Mouse (Mus musculus) olfactory bulb, adult 2 months (tissue): Measurements from ENCODE around the gene Enox1.

Experiments
- CTCF ChIP-seq: fragments of 200-500 bp; IDR thresholded peaks from 2 replicates; pipeline ENCODE4 v1.5.1; 2012; ENCODE audit warnings: low read depth, mild to moderate bottlenecking, low read length, moderate library complexity; ENCODE audit not compliant: insufficient read depth
- POLR2A ChIP-seq: fragments of 200-500 bp; IDR thresholded peaks from 2 replicates; pipeline ENCODE4 v1.6.1; 2012; ENCODE audit warnings: mild to moderate bottlenecking, low read depth, low read length, moderate library complexity; ENCODE audit not compliant: insufficient read depth

GRCm38 (mm10) chr14:77563922-77564321 is 407.4 kb downstream of the Enox1 start:
- TF ChIP-seq CTCF (no peak), POLR2A (no peak)
